Mouse (Mus musculus) heart, embryonic 10.5 days (tissue): ENCODE measurements around the gene Gstp2. TPM values are rescaled to one million over a fixed set of nuclear protein-coding genes. Genes with fewer than 3 reads are reported as not detected.

Experiments
- DNase-seq: peaks from one replicate; pipeline ENCODE4 v3.0.0-alpha.2; 2017; ENCODE audit warnings: low spot score
- H3K27ac ChIP-seq: fragments of 300-500 bp; sonication (generic); 2 replicates; pipeline ENCODE4 v1.5.1; 2016; ENCODE audit warnings: mild to moderate bottlenecking
- H3K27me3 ChIP-seq: fragments of 300-500 bp; sonication (generic); 2 replicates; pipeline ENCODE4 v1.6.1; 2016; ENCODE audit warnings: mild to moderate bottlenecking; ENCODE audit not compliant: poor library complexity, insufficient read depth, severe bottlenecking
- H3K36me3 ChIP-seq: fragments of 300-500 bp; sonication (generic); 2 replicates; pipeline ENCODE4 v1.6.1; 2016; ENCODE audit warnings: mild to moderate bottlenecking, moderate library complexity
- H3K4me1 ChIP-seq: fragments of 300-500 bp; sonication (generic); 2 replicates; pipeline ENCODE4 v1.6.1; 2016; ENCODE audit warnings: mild to moderate bottlenecking
- H3K4me3 ChIP-seq: fragments of 300-500 bp; sonication (generic); 2 replicates; pipeline ENCODE4 v1.5.1; 2016; ENCODE audit warnings: mild to moderate bottlenecking, moderate library complexity
- H3K9me3 ChIP-seq: fragments of 300-500 bp; sonication (generic); 2 replicates; pipeline ENCODE4 v1.6.1; 2016; ENCODE audit warnings: mild to moderate bottlenecking, moderate library complexity
- WGBS: fragments of 180-500 bp; shearing (Covaris S2); methylation state at CpG from one replicate; pipeline ENCODE4 v1.1.7; 2016; 5-methylcytosine and 5-hydroxymethylcytosine counted together
- polyA plus RNA-seq: library from polyadenylated mRNA; unstranded; fragments of >200 nt; fragmentation: Nextera tagmentation; extraction: Ambion mirVana; gene quantifications from 2 replicates; pipeline ENCODE4 v1.2.1, GENCODE M21; 2016

Gene Gstp2
- polyA plus RNA-seq, 1 experiment from 2014 or later: 2.9 TPM

GRCm38 (mm10) chr19:4036327-4037045 is 9.3 kb downstream of the Gstp2 start:
- no peak overlapping the region for H3K4me3 ChIP-seq
- H3K27me3 ChIP-seq: no peaks in the 10 kb centered on the region
- H3K4me1 ChIP-seq: peaks cover 19% of the 10 kb centered on the region
- 82% methylated on average over 12 of the region's 12 CpGs for WGBS
- no peak for DNase-seq
- H3K27ac ChIP-seq: no peak overlapping the region
- no peaks in the 10 kb centered on the region for H3K9me3 ChIP-seq
- peaks cover 11% of the 10 kb centered on the region; the same call in 1 of the 2 replicates for H3K36me3 ChIP-seq

GRCm38 (mm10) chr19:4033742-4034141 is 12.1 kb downstream of the Gstp2 start:
- Histone ChIP-seq H3K4me1 (peaks cover 19% of the 10 kb centered on the region), H3K27me3 (no peaks in the 10 kb centered on the region), H3K9me3 (no peaks in the 10 kb centered on the region), H3K36me3 (peaks cover 11% of the 10 kb centered on the region; the same call in 1 of the 2 replicates), H3K4me3 (no peak overlapping the region), H3K27ac (no peak overlapping the region)
- WGBS: 68% methylated on average over 5 of the region's 5 CpGs
- no peak for DNase-seq

GRCm38 (mm10) chr19:4033298-4033697 is 12.5 kb downstream of the Gstp2 start:
- 69% methylated on average over 3 of the region's 3 CpGs for WGBS
- no peak for DNase-seq
- H3K27me3 ChIP-seq: no peaks in the 10 kb centered on the region
- H3K36me3 ChIP-seq: peaks cover 11% of the 10 kb centered on the region; the same call in 1 of the 2 replicates
- no peak overlapping the region for H3K4me3 ChIP-seq
- H3K27ac ChIP-seq: no peak overlapping the region
- H3K4me1 ChIP-seq: peaks cover 19% of the 10 kb centered on the region
- no peaks in the 10 kb centered on the region for H3K9me3 ChIP-seq

GRCm38 (mm10) chr19:4032668-4033067 is 13.2 kb downstream of the Gstp2 start:
- Histone ChIP-seq H3K27me3 (no peaks in the 10 kb centered on the region), H3K36me3 (peaks cover 11% of the 10 kb centered on the region; the same call in 1 of the 2 replicates), H3K4me3 (no peak overlapping the region), H3K27ac (no peak overlapping the region), H3K4me1 (peaks cover 15% of the 10 kb centered on the region), H3K9me3 (no peaks in the 10 kb centered on the region)
- DNase-seq: no peak
- 45% methylated on average over 7 of the region's 7 CpGs for WGBS

- no peak overlapping the region for H3K4me3 ChIP-seq
- H3K36me3 ChIP-seq: no peaks in the 10 kb centered on the region
- H3K9me3 ChIP-seq: peaks cover 5% of the 10 kb centered on the region; the same call in 1 of the 2 replicates
- no peaks in the 10 kb centered on the region for H3K27me3 ChIP-seq
- no peak overlapping the region for H3K27ac ChIP-seq
- H3K4me1 ChIP-seq: no peaks in the 10 kb centered on the region
- DNase-seq: no peak
These were observed 18.2 kb downstream of the Gstp2 start for GRCm38 (mm10) chr19:4027576-4027975.

GRCm38 (mm10) chr19:4023185-4023584 is 22.6 kb downstream of the Gstp2 start:
- H3K4me1 ChIP-seq: no peaks in the 10 kb centered on the region
- no peak for DNase-seq
- 57% methylated on average over 7 of the region's 7 CpGs for WGBS
- no peak overlapping the region for H3K4me3 ChIP-seq
- H3K36me3 ChIP-seq: no peaks in the 10 kb centered on the region
- peaks cover 5% of the 10 kb centered on the region; the same call in 1 of the 2 replicates for H3K9me3 ChIP-seq
- H3K27me3 ChIP-seq: no peaks in the 10 kb centered on the region
- H3K27ac ChIP-seq: no peak overlapping the region

GRCm38 (mm10) chr19:4018743-4019583 is 26.9 kb downstream of the Gstp2 start:
- Histone ChIP-seq H3K27me3 (no peaks in the 10 kb centered on the region), H3K4me3 (no peak overlapping the region), H3K36me3 (no peaks in the 10 kb centered on the region), H3K27ac (no peak overlapping the region), H3K9me3 (no peaks in the 10 kb centered on the region), H3K4me1 (peaks cover 10% of the 10 kb centered on the region)
- 38% methylated on average over 18 of the region's 18 CpGs for WGBS
- peak; percentile 90 for DNase-seq

GRCm38 (mm10) chr19:4017921-4018587 is 27.8 kb downstream of the Gstp2 start:
- DNase-seq: no peak
- H3K4me3 ChIP-seq: no peak overlapping the region
- H3K4me1 ChIP-seq: peaks cover 16% of the 10 kb centered on the region
- H3K27me3 ChIP-seq: no peaks in the 10 kb centered on the region
- H3K36me3 ChIP-seq: no peaks in the 10 kb centered on the region
- no peak overlapping the region for H3K27ac ChIP-seq
- WGBS: 56% methylated on average over 10 of the region's 10 CpGs
- no peaks in the 10 kb centered on the region for H3K9me3 ChIP-seq

- no peak overlapping the region for H3K4me3 ChIP-seq
- H3K9me3 ChIP-seq: no peaks in the 10 kb centered on the region
- DNase-seq: no peak
- H3K4me1 ChIP-seq: peaks cover 28% of the 10 kb centered on the region
- H3K27me3 ChIP-seq: no peaks in the 10 kb centered on the region
- H3K36me3 ChIP-seq: no peaks in the 10 kb centered on the region; the same call in 1 of the 2 replicates
- peak overlapping the region; percentile 53; the same call in 1 of the 2 replicates for H3K27ac ChIP-seq
- WGBS: 38% methylated on average over 5 of the region's 5 CpGs
These were observed 30.2 kb downstream of the Gstp2 start for GRCm38 (mm10) chr19:4015635-4016034.

GRCm38 (mm10) chr19:4014802-4015201 is 31.0 kb downstream of the Gstp2 start:
- peaks cover 28% of the 10 kb centered on the region for H3K4me1 ChIP-seq
- H3K4me3 ChIP-seq: no peak overlapping the region; the same call in 1 of the 2 replicates
- DNase-seq: no peak
- peaks cover 6% of the 10 kb centered on the region for H3K36me3 ChIP-seq
- H3K27me3 ChIP-seq: no peaks in the 10 kb centered on the region
- peak overlapping the region; percentile 53 for H3K27ac ChIP-seq
- H3K9me3 ChIP-seq: no peaks in the 10 kb centered on the region

- peaks cover 24% of the 10 kb centered on the region for H3K36me3 ChIP-seq
- H3K9me3 ChIP-seq: no peaks in the 10 kb centered on the region
- 6% methylated on average over 9 of the region's 9 CpGs for WGBS
- H3K4me1 ChIP-seq: peaks cover 28% of the 10 kb centered on the region
- peak overlapping the region; percentile 94 for H3K4me3 ChIP-seq
- peak overlapping the region; percentile 80 for H3K27ac ChIP-seq
- H3K27me3 ChIP-seq: no peaks in the 10 kb centered on the region
- no peak for DNase-seq
These were observed 32.8 kb downstream of the Gstp2 start for GRCm38 (mm10) chr19:4013066-4013465.

GRCm38 (mm10) chr19:4012432-4013022 is 33.3 kb downstream of the Gstp2 start, which contains the start of gene Ndufv1:
Gene Ndufv1, minus strand, starts transcription at chr19:4012806.
- Histone ChIP-seq H3K9me3 (no peaks in the 10 kb centered on the region), H3K27ac (peak within 1 kb of the TSS; percentile 93), H3K4me1 (peaks cover 28% of the 10 kb centered on the region), H3K27me3 (no peaks in the 10 kb centered on the region), H3K36me3 (peaks cover 29% of the 10 kb centered on the region), H3K4me3 (peak within 1 kb of the TSS; percentile 94)
- WGBS: under 1% methylated on average over 45 of the region's 45 CpGs
- DNase-seq: peak; percentile 99
